Mouse (Mus musculus) urinary bladder, postnatal 36 days (tissue): ENCODE measurements around the gene Sumf1.

ENCODE experiments used
- DNase-seq, 2 experiments: peaks; one replicate each; pipeline ENCODE4 v3.0.0; 2022; ENCODE audit warnings: low spot score in 2 of 2, mixed read lengths in 1 of 2

Gene Sumf1

GRCm38 (mm10) chr6:108093449-108093848, 91.9 kb downstream of the Sumf1 start:
- DNase-seq, result no peak

- DNase-seq, result no peak
These were observed 92.7 kb downstream of the Sumf1 start for GRCm38 (mm10) chr6:108092646-108093045.

GRCm38 (mm10) chr6:108091296-108091695, 94.1 kb downstream of the Sumf1 start:
- DNase-seq, result no peak

GRCm38 (mm10) chr6:108075857-108076256, 109.5 kb downstream of the Sumf1 start:
- DNase-seq, result no peak

- no peak for DNase-seq
These were observed 110.8 kb downstream of the Sumf1 start for GRCm38 (mm10) chr6:108074624-108075023.

- DNase-seq, result no peak
These were observed 111.5 kb downstream of the Sumf1 start for GRCm38 (mm10) chr6:108073931-108074330.

GRCm38 (mm10) chr6:108073071-108073470, 112.3 kb downstream of the Sumf1 start:
- DNase-seq, result no peak

GRCm38 (mm10) chr6:108070947-108071346, 114.4 kb downstream of the Sumf1 start:
- DNase-seq, result no peak

- DNase-seq, result peak in 1 of 2 experiments; percentile 58
These were observed 119.8 kb downstream of the Sumf1 start for GRCm38 (mm10) chr6:108065583-108065982.

- DNase-seq, result peak; percentile 95 to 98
These were observed 120.4 kb downstream of the Sumf1 start, which contains the start of gene Setmar for GRCm38 (mm10) chr6:108064918-108065526. Setmar (plus strand) TSS chr6:108065045.

- no peak for DNase-seq
These were observed 124.3 kb downstream of the Sumf1 start for GRCm38 (mm10) chr6:108061121-108061520.

- DNase-seq, result no peak
These were observed 127.3 kb downstream of the Sumf1 start for GRCm38 (mm10) chr6:108058066-108058465.

GRCm38 (mm10) chr6:108057353-108057752, 128.0 kb downstream of the Sumf1 start:
- no peak for DNase-seq
